Mouse (Mus musculus) mouse embryonic stem cell (cell line): ENCODE measurements around the gene Rsph9.

Experiments
- in situ Hi-C, 2 experiments: fragments of 300-500 bp; cut with MboI; formaldehyde crosslinking; loops; 1 replicate in 1 of 2; 3 replicates in 1 of 2; pipeline ENCODE4 v1.14.3; 2019 to 2020; ENCODE audit warnings: low sequenced_read_pairs in 2 of 2, low pct_unique_long_range_greater_than_20kb in 1 of 2, mixed read lengths in 1 of 2; ENCODE audit not compliant: unreplicated experiment in 1 of 2

Gene Rsph9

GRCm38 (mm10) chr17:46143578-46144423 is at the start of gene Rsph9:
Rsph9 (minus strand) TSS chr17:46144216.
- in situ Hi-C loops = no loop called here

GRCm38 (mm10) chr17:46188829-46189228 is 44.8 kb upstream of the Rsph9 start:
- in situ Hi-C loops = no loop called here

GRCm38 (mm10) chr17:46182273-46182672 is 38.3 kb upstream of the Rsph9 start:
- in situ Hi-C loops = no loop called here

- in situ Hi-C loops = no loop called here
Measured at GRCm38 (mm10) chr17:46170538-46170937, 26.5 kb upstream of the Rsph9 start.

GRCm38 (mm10) chr17:46168768-46169167 is 24.8 kb upstream of the Rsph9 start:
- in situ Hi-C loops = no loop called here

GRCm38 (mm10) chr17:46168318-46168717 is 24.3 kb upstream of the Rsph9 start:
- in situ Hi-C loops = no loop called here

- in situ Hi-C loops = no loop called here
Measured at GRCm38 (mm10) chr17:46167014-46167413, 23.0 kb upstream of the Rsph9 start.

GRCm38 (mm10) chr17:46166270-46166669 is 22.3 kb upstream of the Rsph9 start:
- in situ Hi-C loops = no loop called here

GRCm38 (mm10) chr17:46165460-46165859 is 21.4 kb upstream of the Rsph9 start:
- in situ Hi-C loops = no loop called here

GRCm38 (mm10) chr17:46164791-46165190 is 20.8 kb upstream of the Rsph9 start:
- in situ Hi-C loops = no loop called here

GRCm38 (mm10) chr17:46164301-46164700 is 20.3 kb upstream of the Rsph9 start:
- in situ Hi-C loops = no loop called here

- in situ Hi-C loops = no loop called here
Measured at GRCm38 (mm10) chr17:46162951-46163421, 19.0 kb upstream of the Rsph9 start.

GRCm38 (mm10) chr17:46162551-46162950 is 18.5 kb upstream of the Rsph9 start:
- in situ Hi-C loops = no loop called here

GRCm38 (mm10) chr17:46161710-46162109 is 17.7 kb upstream of the Rsph9 start:
- in situ Hi-C loops = no loop called here

- in situ Hi-C loops = no loop called here
Measured at GRCm38 (mm10) chr17:46161179-46161578, 17.2 kb upstream of the Rsph9 start.

GRCm38 (mm10) chr17:46160686-46161085 is 16.7 kb upstream of the Rsph9 start, which contains the start of gene Gtpbp2:
Gtpbp2 (plus strand) TSS chr17:46161032.
- in situ Hi-C loops = no loop called here

GRCm38 (mm10) chr17:46160090-46160662 is 16.2 kb upstream of the Rsph9 start:
- in situ Hi-C loops = no loop called here

GRCm38 (mm10) chr17:46159236-46159635 is 15.2 kb upstream of the Rsph9 start:
- in situ Hi-C loops = no loop called here

- in situ Hi-C loops = no loop called here
Measured at GRCm38 (mm10) chr17:46157131-46157530, 13.1 kb upstream of the Rsph9 start.

- in situ Hi-C loops = no loop called here
Measured at GRCm38 (mm10) chr17:46156680-46157079, 12.7 kb upstream of the Rsph9 start.
